Mouse (Mus musculus) limb, embryonic 10.5 days (tissue): Measurements from ENCODE around the gene Myef2. TPM values are rescaled to one million over a fixed set of nuclear protein-coding genes. Genes with fewer than 3 reads are reported as not detected.

Experiments used
- DNase-seq: peaks from one replicate; pipeline ENCODE4 v3.0.0-alpha.2; 2017; ENCODE audit warnings: low spot score
- H3K27ac ChIP-seq: fragments of 300-500 bp; sonication (generic); 2 replicates; pipeline ENCODE4 v1.5.1; 2016; ENCODE audit warnings: mild to moderate bottlenecking
- H3K27me3 ChIP-seq: fragments of 300-500 bp; sonication (generic); 2 replicates; pipeline ENCODE4 v1.6.1; 2016; ENCODE audit warnings: low read depth, mild to moderate bottlenecking; ENCODE audit not compliant: poor library complexity, severe bottlenecking
- H3K36me3 ChIP-seq: fragments of 300-500 bp; sonication (generic); 2 replicates; pipeline ENCODE4 v1.6.1; 2016; ENCODE audit warnings: mild to moderate bottlenecking, moderate library complexity
- H3K4me1 ChIP-seq: fragments of 300-500 bp; sonication (generic); 2 replicates; pipeline ENCODE4 v1.6.1; 2016
- H3K4me3 ChIP-seq: fragments of 300-500 bp; sonication (generic); 2 replicates; pipeline ENCODE4 v1.5.1; 2016; ENCODE audit warnings: mild to moderate bottlenecking, moderate library complexity
- H3K9me3 ChIP-seq: fragments of 300-500 bp; sonication (generic); replicated peaks from 2 replicates; pipeline ENCODE4 v1.6.1; 2016; ENCODE audit warnings: mild to moderate bottlenecking
- WGBS: fragments of 180-500 bp; shearing (Covaris S2); methylation state at CpG from one replicate; pipeline ENCODE4 v1.1.7; 2016; 5-methylcytosine and 5-hydroxymethylcytosine counted together
- polyA plus RNA-seq: library from polyadenylated mRNA; unstranded; fragments of >200 nt; fragmentation: Nextera tagmentation; extraction: Ambion mirVana; gene quantifications from 2 replicates; pipeline ENCODE4 v1.2.1, GENCODE M21; 2016

Gene Myef2
- polyA plus RNA-seq, 1 experiment from 2014 or later = 126 TPM

DNA sequence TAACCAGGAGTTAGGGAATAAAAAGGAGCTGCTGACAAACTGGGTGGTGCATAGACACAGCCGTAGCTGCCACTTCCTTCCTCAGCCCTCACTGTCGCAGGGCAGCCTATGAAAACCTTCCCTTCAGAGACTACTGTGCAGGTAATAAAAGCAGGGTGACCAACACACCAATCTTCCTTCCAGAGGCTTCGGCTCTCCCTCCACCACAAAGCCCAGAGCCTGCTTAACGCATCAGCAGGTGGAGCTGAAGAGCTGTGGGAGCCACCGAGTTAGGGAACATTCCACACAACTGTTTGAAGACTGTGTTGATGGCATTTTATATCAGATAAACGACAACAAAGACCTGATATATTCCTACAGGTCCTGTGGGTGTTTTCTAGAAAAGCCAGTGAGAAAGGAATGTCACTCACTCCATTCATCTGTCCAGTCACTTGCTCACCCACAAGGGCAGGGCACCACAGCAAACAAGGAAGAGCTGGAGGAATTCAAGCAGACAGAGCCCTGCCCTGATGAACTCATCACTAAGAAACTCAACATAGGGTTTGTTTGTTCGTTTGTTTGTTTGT lies 66.1 kb downstream of the Myef2 start:
- 54% methylated on average over 7 of the region's 7 CpGs for WGBS
- no peak for DNase-seq
- Histone ChIP-seq H3K27ac (no peak overlapping the region), H3K4me1 (no peaks in the 10 kb centered on the region), H3K36me3 (no peaks in the 10 kb centered on the region), H3K27me3 (no peaks in the 10 kb centered on the region), H3K4me3 (no peak overlapping the region), H3K9me3 (no peaks in the 10 kb centered on the region)

DNA sequence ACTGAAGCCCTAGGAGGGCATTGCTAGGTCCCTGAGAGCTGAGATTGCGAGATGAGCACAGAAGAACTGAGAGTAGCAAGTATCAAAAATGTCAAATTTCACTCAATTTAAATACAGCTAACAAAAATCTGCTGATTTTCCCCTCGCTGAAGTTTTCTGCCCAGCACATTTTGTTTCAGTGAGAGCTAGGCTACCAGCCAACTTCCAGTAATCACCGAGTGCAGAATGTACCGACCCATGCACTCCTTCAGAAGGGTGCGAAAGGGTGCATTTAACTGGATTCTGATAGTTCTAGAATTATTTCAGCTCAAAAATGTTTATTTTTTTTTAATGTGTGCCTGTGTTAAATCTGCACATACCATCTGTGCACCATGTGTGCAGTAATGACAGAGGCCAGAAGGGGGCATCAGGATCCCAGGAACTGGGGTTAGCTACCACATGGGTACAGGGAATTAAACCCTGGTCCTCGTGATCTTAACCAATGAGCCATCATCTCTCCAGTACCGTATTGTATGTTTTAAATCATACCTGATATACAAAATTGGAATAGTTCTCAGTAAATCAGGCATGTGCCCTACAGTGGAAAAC lies 68.1 kb downstream of the Myef2 start:
- Histone ChIP-seq H3K4me1 (no peaks in the 10 kb centered on the region), H3K4me3 (no peak overlapping the region), H3K9me3 (no peaks in the 10 kb centered on the region), H3K36me3 (no peaks in the 10 kb centered on the region), H3K27ac (no peak overlapping the region), H3K27me3 (no peaks in the 10 kb centered on the region)
- 92% methylated on average over 7 of the region's 7 CpGs for WGBS
- DNase-seq = no peak

Other genes with a start within 250 kb of the Myef2 start
- 3.7 and 5.2 TPM in 2 replicates for gene Slc24a5, start 55.5 kb downstream of the Myef2 start, polyA plus RNA-seq
- not detected in 2 replicates for gene Ctxn2, start 13.0 kb upstream of the Myef2 start, polyA plus RNA-seq
- not detected in 2 replicates for gene Slc12a1, start 28.8 kb upstream of the Myef2 start, polyA plus RNA-seq
- 257 and 309 TPM in 2 replicates for gene Dut, start 123.5 kb upstream of the Myef2 start, polyA plus RNA-seq